In genomic region chr14:31407911-31408604, GRCm38 (mm10) we compare ENCODE assay signal across 9 mouse cellular contexts. TPM values are rescaled to one million over a fixed set of nuclear protein-coding genes. Genes with fewer than 3 reads are reported as not detected.
A peak's percentile ranks its signal among the peaks of the same experiment; 100 is the strongest.
DNase-seq lines count a peak whose midpoint lies in the region; ATAC-seq and TF ChIP-seq lines count a peak whose summit lies in the region.
"Had no signal": no experiment of that assay in that cellular context is flagged by ENCODE, and none has a peak within 500 bp of the region (broad histone marks: within the 10 kb centered on the region; RNA-seq: fewer than 3 reads in every experiment).

No protein-coding gene starts in this region.

- no peak overlapping the region for H3K4me3 ChIP-seq in kidney, embryonic 15.5 days (replicated peaks)
- H3K4me3 ChIP-seq in forebrain, postnatal 0 days (ENCODE audit: low read depth, low read length): no peak overlapping the region

- peak overlapping the region; percentile 5; the same call in 1 of the 2 replicates for H3K9ac ChIP-seq in kidney, embryonic 15.5 days
- no peak overlapping the region for H3K9ac ChIP-seq in forebrain, postnatal 0 days

- H3K4me1 ChIP-seq in kidney, embryonic 15.5 days: peaks cover 62% of the 10 kb centered on the region
- no peaks in the 10 kb centered on the region for H3K4me1 ChIP-seq in forebrain, postnatal 0 days (ENCODE audit: insufficient read depth)

- no peaks in the 10 kb centered on the region for H3K27me3 ChIP-seq in kidney, embryonic 15.5 days
- H3K27me3 ChIP-seq in splenic B cell, adult 2 months (ENCODE audit: control insufficient read depth, insufficient read depth, low read length, poor library complexity, severe bottlenecking): no peaks in the 10 kb centered on the region
- no peaks in the 10 kb centered on the region for H3K27me3 ChIP-seq in forebrain, postnatal 0 days (ENCODE audit: insufficient read depth, low read length)

- peaks cover 9% of the 10 kb centered on the region; the same call in 1 of the 2 replicates for H3K36me3 ChIP-seq in kidney, embryonic 15.5 days
- H3K36me3 ChIP-seq in splenic B cell, adult 2 months (ENCODE audit: control insufficient read depth, insufficient read depth, low read length, poor library complexity, severe bottlenecking): peaks cover 30% of the 10 kb centered on the region
- peaks cover 49% of the 10 kb centered on the region for H3K36me3 ChIP-seq in forebrain, postnatal 0 days (ENCODE audit: insufficient read depth)

- WGBS in kidney, embryonic 15.5 days: 51% methylated on average over 6 of the region's 6 CpGs
- 87% methylated on average over 6 of the region's 6 CpGs for WGBS in forebrain, postnatal 0 days

- peak overlapping the region; percentile 78 for H3K27ac ChIP-seq in kidney, embryonic 15.5 days
- H3K27ac ChIP-seq in forebrain, postnatal 0 days (ENCODE audit: low read depth, low read length): no peak overlapping the region

- no peaks in the 10 kb centered on the region for H3K9me3 ChIP-seq in kidney, embryonic 15.5 days (replicated peaks)
- no peaks in the 10 kb centered on the region for H3K9me3 ChIP-seq in forebrain, postnatal 0 days (ENCODE audit: low read length)

- peak; percentile 53; the same call in 1 of the 2 replicates for ATAC-seq in kidney, embryonic 15.5 days (replicated peaks; ENCODE audit: low FRiP score)
- ATAC-seq in forebrain, postnatal 0 days: no peak

- H3K4me2 ChIP-seq in kidney, embryonic 15.5 days: peak overlapping the region; percentile 29
- H3K4me2 ChIP-seq in forebrain, postnatal 0 days (ENCODE audit: low read depth): no peak overlapping the region

- TF ChIP-seq CTCF in forebrain, postnatal 0 days (IDR thresholded peaks at IDR 0.05; ENCODE audit: low read depth): no peak

- peak; percentile 44 for DNase-seq in cerebellum, adult 11-12 months
- DNase-seq in cerebellum, postnatal 4 days (ENCODE audit: low spot score in 2 of 2): no peak
- DNase-seq in lung, postnatal 10 days: peak; percentile 19
- no peak for DNase-seq in lung, postnatal 14 days
- peak; percentile 47 for DNase-seq in splenic B cell, adult 2 months (ENCODE audit: low read depth, low spot score)
- DNase-seq in right cerebral cortex, postnatal 4 days: no peak
- DNase-seq in forebrain, postnatal 0 days: no peak
- DNase-seq: cerebellum, adult 9-11 months had no signal

RNA-seq across cellular contexts. Expression of gene Sh3bp5, which starts 27.8 kb away (rescaled TPM):
- 30.2 and 33.1 TPM in 2 replicates for polyA plus RNA-seq in kidney, embryonic 15.5 days (2015; fragmentation: Nextera tagmentation; extraction: Ambion mirVana)
- total RNA-seq in forebrain, postnatal 0 days (2014; rRNA removed): 58.2 and 67.9 TPM in 2 replicates
- 132 and 165 TPM in 2 replicates for polyA plus RNA-seq in forebrain, postnatal 0 days (2015; fragmentation: Nextera tagmentation; extraction: Ambion mirVana)

Comparison
In these comparisons a context has a peak if more than half of its experiments do, and no peak if none do; other contexts are left out.
1. DNase-seq: peak in cerebellum, adult 11-12 months (single experiment), lung, postnatal 10 days (single experiment) and splenic B cell, adult 2 months (single experiment); none in cerebellum, postnatal 4 days (0 of 2), lung, postnatal 14 days (single experiment), right cerebral cortex, postnatal 4 days (single experiment) and forebrain, postnatal 0 days (single experiment).